Mouse (Mus musculus) ES-Bruce4 (cell line): ENCODE measurements around the gene Gm12355.

Experiments used
- CTCF ChIP-seq: IDR thresholded peaks from one replicate; pipeline ENCODE4 v1.8.1; 2011; ENCODE audit warnings: low read depth, low read length
- EP300 ChIP-seq: IDR thresholded peaks from 2 replicates; pipeline ENCODE4 v1.6.1; 2011; ENCODE audit warnings: low read depth, low read length; ENCODE audit not compliant: insufficient read depth
- POLR2A ChIP-seq: IDR thresholded peaks from one replicate; pipeline ENCODE4 v1.8.1; 2011; ENCODE audit warnings: low read length; ENCODE audit not compliant: insufficient read depth

DNA sequence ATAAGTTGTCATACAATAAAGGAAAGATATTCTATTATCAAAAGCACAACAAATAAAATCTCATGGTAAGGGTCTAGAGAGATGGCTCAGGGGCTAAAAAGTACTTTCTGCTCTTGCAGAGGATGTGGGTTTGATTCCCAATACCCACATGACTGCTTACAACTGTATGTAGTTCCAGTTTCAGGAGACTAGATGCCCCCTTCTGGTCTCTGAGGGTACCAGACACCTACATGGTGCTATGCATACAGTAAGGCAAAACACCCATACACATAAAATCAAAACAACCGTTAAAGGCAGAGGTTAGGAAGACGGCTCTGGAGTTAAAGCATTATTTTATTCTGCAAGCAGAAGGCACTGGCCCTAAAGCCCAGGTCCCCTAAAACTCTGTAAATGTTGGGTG is 21.5 kb downstream of the Gm12355 start:
- TF ChIP-seq CTCF (no peak), POLR2A (no peak), EP300 (no peak)
